Mouse (Mus musculus): Measurements from ENCODE around the gene Tmem131. TPM values are rescaled to one million over a fixed set of nuclear protein-coding genes. Genes with fewer than 3 reads are reported as not detected.

Gene Tmem131
- total and polyA plus RNA-seq, 3 experiments = 13.0 to 30.0 (median 28.1) TPM

- Histone ChIP-seq H3K27ac (no peak overlapping the region), H3K4me3 (no peak overlapping the region), H3K4me1 (ENCODE audit: control insufficient read depth, insufficient read depth, low read length) (no peaks in the 10 kb centered on the region), H3K79me2 (replicated peaks; ENCODE audit: control insufficient read depth, insufficient read depth, low read length) (no peaks in the 10 kb centered on the region), H3K27me3 (ENCODE audit: control insufficient read depth, insufficient read depth, low read length) (no peaks in the 10 kb centered on the region), H3K9ac (ENCODE audit: low read depth, low read length) (no peak overlapping the region), H3K36me3 (ENCODE audit: control insufficient read depth, insufficient read depth, low read length) (no peaks in the 10 kb centered on the region)
- 50% methylated on average over 1 of the region's 1 CpGs for WGBS
- intact Hi-C loops (cut with DNase I) = no loop called here
- TF ChIP-seq POLR2A (IDR thresholded peaks at IDR 0.05; ENCODE audit: insufficient read depth, low read depth, low read length) (no peak), EP300 (IDR thresholded peaks at IDR 0.05; ENCODE audit: insufficient read depth, low read depth, low read length) (no peak)
- DNase-seq = no peak
Measured at GRCm38 (mm10) chr1:36807086-36807485, 136.4 kb downstream of the Tmem131 start.

- no peak for DNase-seq
- Histone ChIP-seq H3K9ac (ENCODE audit: low read depth, low read length) (no peak overlapping the region), H3K27ac (no peak overlapping the region), H3K79me2 (replicated peaks; ENCODE audit: control insufficient read depth, insufficient read depth, low read length) (no peaks in the 10 kb centered on the region), H3K4me1 (ENCODE audit: control insufficient read depth, insufficient read depth, low read length) (no peaks in the 10 kb centered on the region), H3K36me3 (ENCODE audit: control insufficient read depth, insufficient read depth, low read length) (no peaks in the 10 kb centered on the region), H3K27me3 (ENCODE audit: control insufficient read depth, insufficient read depth, low read length) (no peaks in the 10 kb centered on the region), H3K4me3 (no peak overlapping the region)
- 96% methylated on average over 7 of the region's 7 CpGs for WGBS
- intact Hi-C loops (cut with DNase I) = no loop called here
- no peak for TF ChIP-seq CTCF (IDR thresholded peaks at IDR 0.05)
- no peak for TF ChIP-seq EP300 (IDR thresholded peaks at IDR 0.05; ENCODE audit: insufficient read depth, low read depth, low read length)
- TF ChIP-seq POLR2A (IDR thresholded peaks at IDR 0.05; ENCODE audit: insufficient read depth, low read depth, low read length) = no peak
Measured at GRCm38 (mm10) chr1:36806181-36806905, 137.1 kb downstream of the Tmem131 start.

GRCm38 (mm10) chr1:36804833-36805232 lies 138.6 kb downstream of the Tmem131 start:
- Histone ChIP-seq H3K79me2 (replicated peaks; ENCODE audit: control insufficient read depth, insufficient read depth, low read length) (no peaks in the 10 kb centered on the region), H3K36me3 (ENCODE audit: control insufficient read depth, insufficient read depth, low read length) (no peaks in the 10 kb centered on the region)
- intact Hi-C loops (cut with DNase I) = no loop called here

GRCm38 (mm10) chr1:36804259-36804658 lies 139.2 kb downstream of the Tmem131 start:
- WGBS = 61% methylated on average over 9 of the region's 9 CpGs
- H3K4me1 ChIP-seq (ENCODE audit: control insufficient read depth, insufficient read depth, low read length) = no peaks in the 10 kb centered on the region
- no peak for DNase-seq
- no peaks in the 10 kb centered on the region for H3K79me2 ChIP-seq (replicated peaks; ENCODE audit: control insufficient read depth, insufficient read depth, low read length)
- no peaks in the 10 kb centered on the region for H3K36me3 ChIP-seq (ENCODE audit: control insufficient read depth, insufficient read depth, low read length)
- intact Hi-C loops (cut with DNase I) = no loop called here
- TF ChIP-seq CTCF (IDR thresholded peaks at IDR 0.05) (no peak), EP300 (IDR thresholded peaks at IDR 0.05; ENCODE audit: insufficient read depth, low read depth, low read length) (no peak), POLR2A (IDR thresholded peaks at IDR 0.05; ENCODE audit: insufficient read depth, low read depth, low read length) (no peak)
- no peak overlapping the region for H3K9ac ChIP-seq (ENCODE audit: low read depth, low read length)
- no peak overlapping the region for H3K27ac ChIP-seq
- no peak overlapping the region for H3K4me3 ChIP-seq
- no peaks in the 10 kb centered on the region for H3K27me3 ChIP-seq (ENCODE audit: control insufficient read depth, insufficient read depth, low read length)

More at GRCm38 (mm10) chr1:36804833-36805232, 138.6 kb downstream of the Tmem131 start:
- H3K4me1 ChIP-seq (ENCODE audit: control insufficient read depth, insufficient read depth, low read length) = no peaks in the 10 kb centered on the region
- DNase-seq = no peak
- no peak overlapping the region for H3K4me3 ChIP-seq
- H3K27me3 ChIP-seq (ENCODE audit: control insufficient read depth, insufficient read depth, low read length) = no peaks in the 10 kb centered on the region
- no peak overlapping the region for H3K27ac ChIP-seq
- no peak for TF ChIP-seq EP300 (IDR thresholded peaks at IDR 0.05; ENCODE audit: insufficient read depth, low read depth, low read length)
- no peak for TF ChIP-seq POLR2A (IDR thresholded peaks at IDR 0.05; ENCODE audit: insufficient read depth, low read depth, low read length)
- TF ChIP-seq CTCF (IDR thresholded peaks at IDR 0.05) = no peak
- 78% methylated on average over 4 of the region's 4 CpGs for WGBS
- no peak overlapping the region for H3K9ac ChIP-seq (ENCODE audit: low read depth, low read length)

- intact Hi-C loops (cut with DNase I) = no loop called here
- Histone ChIP-seq H3K27ac (no peak overlapping the region), H3K27me3 (ENCODE audit: control insufficient read depth, insufficient read depth, low read length) (no peaks in the 10 kb centered on the region), H3K4me1 (ENCODE audit: control insufficient read depth, insufficient read depth, low read length) (no peaks in the 10 kb centered on the region), H3K79me2 (replicated peaks; ENCODE audit: control insufficient read depth, insufficient read depth, low read length) (no peaks in the 10 kb centered on the region), H3K9ac (ENCODE audit: low read depth, low read length) (no peak overlapping the region), H3K4me3 (no peak overlapping the region), H3K36me3 (ENCODE audit: control insufficient read depth, insufficient read depth, low read length) (no peaks in the 10 kb centered on the region)
- TF ChIP-seq POLR2A (IDR thresholded peaks at IDR 0.05; ENCODE audit: insufficient read depth, low read depth, low read length) = no peak
- TF ChIP-seq EP300 (IDR thresholded peaks at IDR 0.05; ENCODE audit: insufficient read depth, low read depth, low read length) = no peak
- TF ChIP-seq CTCF (IDR thresholded peaks at IDR 0.05) = no peak
- WGBS = 72% methylated on average over 3 of the region's 3 CpGs
- no peak for DNase-seq
Measured at GRCm38 (mm10) chr1:36800379-36801011, 143.0 kb downstream of the Tmem131 start.

- Histone ChIP-seq H3K36me3 (ENCODE audit: control insufficient read depth, insufficient read depth, low read length) (no peaks in the 10 kb centered on the region), H3K4me3 (no peak overlapping the region), H3K27me3 (ENCODE audit: control insufficient read depth, insufficient read depth, low read length) (no peaks in the 10 kb centered on the region), H3K79me2 (replicated peaks; ENCODE audit: control insufficient read depth, insufficient read depth, low read length) (no peaks in the 10 kb centered on the region), H3K27ac (no peak overlapping the region), H3K9ac (ENCODE audit: low read depth, low read length) (no peak overlapping the region), H3K4me1 (ENCODE audit: control insufficient read depth, insufficient read depth, low read length) (no peaks in the 10 kb centered on the region)
- intact Hi-C loops (cut with DNase I) = no loop called here
- TF ChIP-seq EP300 (IDR thresholded peaks at IDR 0.05; ENCODE audit: insufficient read depth, low read depth, low read length) = no peak
- WGBS = 66% methylated on average over 10 of the region's 10 CpGs
- DNase-seq = no peak
Measured at GRCm38 (mm10) chr1:36797481-36797880, 146.0 kb downstream of the Tmem131 start.
